Mouse (Mus musculus): Measurements from ENCODE around the gene Grhl3. TPM values are rescaled to one million over a fixed set of nuclear protein-coding genes. Genes with fewer than 3 reads are reported as not detected.

The Grhl3 gene
- polyA plus RNA-seq (2015; fragmentation: Illumina TruSeq; extraction: RNeasy Lipid Tissue Mini Kit (QIAGEN cat#74804); ENCODE audit: insufficient read depth, low read depth, low replicate concordance), result not detected

GRCm38 (mm10) chr4:135573251-135573808 is at the start of gene Grhl3:
Gene Grhl3, minus strand, starts transcription at chr4:135573630.

GRCm38 (mm10) chr4:135494521-135495396 is 78.7 kb downstream of the Grhl3 start, which contains the start of the genes Stpg1 and Nipal3:
Gene Stpg1, plus strand, starts transcription at chr4:135494790.
Gene Nipal3, minus strand, starts transcription at chr4:135495038.

Other genes with a start within 250 kb of the Grhl3 start
- 30.1 TPM for gene Srrm1, start 220.3 kb downstream of the Grhl3 start, polyA plus RNA-seq (2015; fragmentation: Illumina TruSeq; extraction: RNeasy Lipid Tissue Mini Kit (QIAGEN cat#74804); ENCODE audit: insufficient read depth, low read depth, low replicate concordance)
- gene Ncmap, start 175.4 kb downstream of the Grhl3 start, polyA plus RNA-seq (2015; fragmentation: Illumina TruSeq; extraction: RNeasy Lipid Tissue Mini Kit (QIAGEN cat#74804); ENCODE audit: insufficient read depth, low read depth, low replicate concordance), result 0.78 TPM
- gene Rcan3, start 139.8 kb downstream of the Grhl3 start, polyA plus RNA-seq (2015; fragmentation: Illumina TruSeq; extraction: RNeasy Lipid Tissue Mini Kit (QIAGEN cat#74804); ENCODE audit: insufficient read depth, low read depth, low replicate concordance), result 8.8 TPM
- not detected for gene Stpg1, start 78.8 kb downstream of the Grhl3 start, polyA plus RNA-seq (2015; fragmentation: Illumina TruSeq; extraction: RNeasy Lipid Tissue Mini Kit (QIAGEN cat#74804); ENCODE audit: insufficient read depth, low read depth, low replicate concordance)
- gene Nipal3, start 78.6 kb downstream of the Grhl3 start, polyA plus RNA-seq (2015; fragmentation: Illumina TruSeq; extraction: RNeasy Lipid Tissue Mini Kit (QIAGEN cat#74804); ENCODE audit: insufficient read depth, low read depth, low replicate concordance), result 5.8 TPM
- gene Ifnlr1, start 112.7 kb upstream of the Grhl3 start, polyA plus RNA-seq (2015; fragmentation: Illumina TruSeq; extraction: RNeasy Lipid Tissue Mini Kit (QIAGEN cat#74804); ENCODE audit: insufficient read depth, low read depth, low replicate concordance), result 1.00 TPM
- 3.6 TPM for gene Il22ra1, start 154.5 kb upstream of the Grhl3 start, polyA plus RNA-seq (2015; fragmentation: Illumina TruSeq; extraction: RNeasy Lipid Tissue Mini Kit (QIAGEN cat#74804); ENCODE audit: insufficient read depth, low read depth, low replicate concordance)
- 2.3 TPM for gene Myom3, start 186.1 kb upstream of the Grhl3 start, polyA plus RNA-seq (2015; fragmentation: Illumina TruSeq; extraction: RNeasy Lipid Tissue Mini Kit (QIAGEN cat#74804); ENCODE audit: insufficient read depth, low read depth, low replicate concordance)

All from pancreas, adult 10 weeks (tissue).